Mouse (Mus musculus): ENCODE data around the gene Rnf7. TPM values are rescaled to one million over a fixed set of nuclear protein-coding genes. Genes with fewer than 3 reads are reported as not detected.

The Rnf7 gene
- polyA plus RNA-seq, 1 experiment = 130 TPM

Other genes with a start within 250 kb of the Rnf7 start
- gene Atp1b3, start 114.2 kb downstream of the Rnf7 start, polyA plus RNA-seq (2012; rRNA removed) = 61.9 and 90.7 TPM in 2 replicates
- gene Gm28729, start 46.6 kb upstream of the Rnf7 start, polyA plus RNA-seq (2012; rRNA removed) = 1.5 TPM in 2 replicates
- 3.1 and 3.3 TPM in 2 replicates for gene Rasa2, start 152.9 kb upstream of the Rnf7 start, polyA plus RNA-seq (2012; rRNA removed)